Mouse (Mus musculus) MEL (cell line): ENCODE data around the gene Il31ra. TPM values are rescaled to one million over a fixed set of nuclear protein-coding genes. Genes with fewer than 3 reads are reported as not detected.

Experiments used
- DNase-seq: peaks from one replicate; pipeline ENCODE4 v3.0.0; 2011; ENCODE audit warnings: low read depth, low spot score
- H3K27ac ChIP-seq: 2 replicates; pipeline ENCODE4 v1.5.1; 2012; ENCODE audit warnings: low read depth, mild to moderate bottlenecking, control low read depth, low read length, moderate library complexity; ENCODE audit not compliant: control insufficient read depth
- H3K27me3 ChIP-seq, 2 experiments: fragments of 150-350 bp in 1 of 2; sonication (generic) in 1 of 2; 2 replicates each; pipeline ENCODE4 v1.6.1; 2012; ENCODE audit warnings: low read length in 2 of 2, mild to moderate bottlenecking in 2 of 2, improper control_type of control experiment in 1 of 2, moderate library complexity in 1 of 2; ENCODE audit not compliant: insufficient read depth in 2 of 2, control insufficient read depth in 1 of 2
- H3K36me3 ChIP-seq, 2 experiments: 2 replicates each; pipeline ENCODE4 v1.6.1; 2012 to 2014; ENCODE audit warnings: low read length in 2 of 2, improper control_type of control experiment in 1 of 2, inconsistent platforms in 1 of 2, mild to moderate bottlenecking in 1 of 2; ENCODE audit not compliant: insufficient read depth in 2 of 2, control insufficient read depth in 1 of 2
- H3K4me1 ChIP-seq, 2 experiments: fragments of 150-350 bp in 1 of 2; sonication (generic) in 1 of 2; 2 replicates each; pipeline ENCODE4 v1.6.1; 2012; ENCODE audit warnings: low read length in 2 of 2, improper control_type of control experiment in 1 of 2, mild to moderate bottlenecking in 1 of 2; ENCODE audit not compliant: insufficient read depth in 2 of 2, control insufficient read depth in 1 of 2
- H3K4me3 ChIP-seq, 2 experiments: fragments of 150-350 bp in 1 of 2; sonication (generic) in 1 of 2; 2 replicates each; pipeline ENCODE4 v1.5.1; 2012; ENCODE audit warnings: low read depth in 2 of 2, low read length in 2 of 2, mild to moderate bottlenecking in 2 of 2, moderate library complexity in 2 of 2, control low read depth in 1 of 2, improper control_type of control experiment in 1 of 2; ENCODE audit not compliant: control insufficient read depth in 1 of 2, insufficient read depth in 1 of 2
- H3K79me2 ChIP-seq: 2 replicates; pipeline ENCODE4 v1.6.1; 2012; ENCODE audit warnings: mild to moderate bottlenecking, low read length, moderate library complexity; ENCODE audit not compliant: control insufficient read depth, poor library complexity, insufficient read depth
- H3K9ac ChIP-seq: 2 replicates; pipeline ENCODE4 v1.6.1; 2012; ENCODE audit warnings: low read depth, mild to moderate bottlenecking, control low read depth, low read length, moderate library complexity; ENCODE audit not compliant: control insufficient read depth, poor library complexity, severe bottlenecking
- H3K9me3 ChIP-seq: fragments of 150-350 bp; sonication (generic); replicated peaks from 2 replicates; pipeline ENCODE4 v1.6.1; 2012; ENCODE audit warnings: mild to moderate bottlenecking, low read length, improper control_type of control experiment, moderate library complexity; ENCODE audit not compliant: insufficient read depth
- BHLHE40 ChIP-seq: IDR thresholded peaks from 2 replicates; pipeline ENCODE4 v1.6.1; 2012; ENCODE audit warnings: low read depth, mild to moderate bottlenecking, inconsistent platforms, low read length, improper control_type of control experiment, borderline replicate concordance
- CHD1 ChIP-seq: IDR thresholded peaks from 2 replicates; pipeline ENCODE4 v1.6.1; 2012; ENCODE audit warnings: low read depth, mild to moderate bottlenecking, inconsistent platforms, low read length, improper control_type of control experiment
- CHD2 ChIP-seq: IDR thresholded peaks from 2 replicates; pipeline ENCODE4 v1.6.1; 2011; ENCODE audit warnings: low read length, improper control_type of control experiment
- CTCF ChIP-seq, 3 experiments: IDR thresholded peaks in 2 of 3; conservative IDR thresholded peaks in 1 of 3; 2 replicates each; pipeline ENCODE4 v1.5.1; 2011 to 2012; ENCODE audit warnings: low read length in 3 of 3, low read depth in 2 of 3, mild to moderate bottlenecking in 2 of 3, improper control_type of control experiment in 1 of 3, inconsistent platforms in 1 of 3, mixed read lengths in 1 of 3, moderate library complexity in 1 of 3; ENCODE audit not compliant: control insufficient read depth in 1 of 3, insufficient read depth in 1 of 3, poor library complexity in 1 of 3, severe bottlenecking in 1 of 3
- E2F4 ChIP-seq: IDR thresholded peaks from 2 replicates; pipeline ENCODE4 v1.6.1; 2011; ENCODE audit warnings: low read depth, low read length, improper control_type of control experiment, borderline replicate concordance
- ELF1 ChIP-seq: IDR thresholded peaks from 2 replicates; pipeline ENCODE4 v1.6.1; 2014; ENCODE audit warnings: low read depth, mild to moderate bottlenecking, inconsistent platforms, low read length, improper control_type of control experiment, moderate library complexity
- ETS1 ChIP-seq: IDR thresholded peaks from 2 replicates; pipeline ENCODE4 v1.6.1; 2012; ENCODE audit warnings: low read depth, mild to moderate bottlenecking, inconsistent platforms, low read length, improper control_type of control experiment, moderate library complexity
- GABPA ChIP-seq: IDR thresholded peaks from 2 replicates; pipeline ENCODE4 v1.6.1; 2012; ENCODE audit warnings: low read depth, mild to moderate bottlenecking, inconsistent platforms, low read length, improper control_type of control experiment, moderate library complexity
- GATA1 ChIP-seq: IDR thresholded peaks from 2 replicates; pipeline ENCODE4 v1.6.1; 2011; ENCODE audit warnings: low read depth, low read length, improper control_type of control experiment
- JUND ChIP-seq: IDR thresholded peaks from 2 replicates; pipeline ENCODE4 v1.6.1; 2011; ENCODE audit warnings: low read depth, mild to moderate bottlenecking, improper control_type of control experiment, low read length
- KAT2A ChIP-seq: conservative IDR thresholded peaks from 2 replicates; pipeline ENCODE4 v1.6.1; 2012; ENCODE audit warnings: low read depth, low read length, improper control_type of control experiment, inconsistent platforms
- MAX ChIP-seq: IDR thresholded peaks from 2 replicates; pipeline ENCODE4 v1.6.1; 2011; ENCODE audit warnings: low read length, improper control_type of control experiment
- MEF2A ChIP-seq: IDR thresholded peaks from 2 replicates; pipeline ENCODE4 v1.6.1; 2014; ENCODE audit warnings: low read depth, mild to moderate bottlenecking, inconsistent platforms, low read length, improper control_type of control experiment; ENCODE audit not compliant: poor library complexity, insufficient replicate concordance, severe bottlenecking; ENCODE audit errors: extremely low read depth
- MXI1 ChIP-seq: IDR thresholded peaks from 2 replicates; pipeline ENCODE4 v1.6.1; 2011; ENCODE audit warnings: mild to moderate bottlenecking, low read depth, low read length, improper control_type of control experiment
- MYB ChIP-seq: IDR thresholded peaks from 2 replicates; pipeline ENCODE4 v1.6.1; 2011; ENCODE audit warnings: mild to moderate bottlenecking, low read depth, low read length, improper control_type of control experiment
- MYC ChIP-seq: IDR thresholded peaks from 2 replicates; pipeline ENCODE4 v1.6.1; 2011; ENCODE audit warnings: low read depth, mild to moderate bottlenecking, low read length, improper control_type of control experiment, moderate library complexity
- NRF1 ChIP-seq: IDR thresholded peaks from 2 replicates; pipeline ENCODE4 v1.6.1; 2014; ENCODE audit warnings: low read depth, mild to moderate bottlenecking, inconsistent platforms, low read length, improper control_type of control experiment, moderate library complexity; ENCODE audit not compliant: poor library complexity, insufficient read depth, severe bottlenecking
- POLR2AphosphoS2 ChIP-seq: IDR thresholded peaks from 2 replicates; pipeline ENCODE4 v1.6.1; 2011; ENCODE audit warnings: low read length, improper control_type of control experiment
- POLR2AphosphoS5 ChIP-seq: IDR thresholded peaks from 2 replicates; pipeline ENCODE4 v1.6.1; 2012; ENCODE audit warnings: low read depth, borderline replicate concordance, mild to moderate bottlenecking, inconsistent platforms, low read length, moderate library complexity, mixed read lengths
- RAD21 ChIP-seq: IDR thresholded peaks from 2 replicates; pipeline ENCODE4 v1.6.1; 2011; ENCODE audit warnings: mild to moderate bottlenecking, low read depth, low read length, improper control_type of control experiment
- SIN3A ChIP-seq: IDR thresholded peaks from 2 replicates; pipeline ENCODE4 v1.6.1; 2012; ENCODE audit warnings: low read length, improper control_type of control experiment, inconsistent platforms
- TCF12 ChIP-seq: IDR thresholded peaks from 2 replicates; pipeline ENCODE4 v1.6.1; 2014; ENCODE audit warnings: low read depth, mild to moderate bottlenecking, inconsistent platforms, low read length, improper control_type of control experiment, moderate library complexity
- USF2 ChIP-seq, 2 experiments: IDR thresholded peaks; 2 replicates each; pipeline ENCODE4 v1.6.1; 2011 to 2012; ENCODE audit warnings: improper control_type of control experiment in 2 of 2, low read length in 2 of 2, borderline replicate concordance in 1 of 2, inconsistent platforms in 1 of 2, low read depth in 1 of 2, mild to moderate bottlenecking in 1 of 2; ENCODE audit not compliant: insufficient read depth in 1 of 2
- ZC3H11A ChIP-seq: IDR thresholded peaks from 2 replicates; pipeline ENCODE4 v1.6.1; 2012; ENCODE audit warnings: low read depth, mild to moderate bottlenecking, inconsistent platforms, low read length, improper control_type of control experiment
- ZMIZ1 ChIP-seq: IDR thresholded peaks from 2 replicates; pipeline ENCODE4 v1.6.1; 2012; ENCODE audit warnings: low read depth, mild to moderate bottlenecking, inconsistent platforms, low read length, improper control_type of control experiment, moderate library complexity
- ZNF384 ChIP-seq: IDR thresholded peaks from 2 replicates; pipeline ENCODE4 v1.6.1; 2012; ENCODE audit warnings: low read depth, mild to moderate bottlenecking, inconsistent platforms, low read length, improper control_type of control experiment
- polyA plus RNA-seq, 2 experiments: library from polyadenylated mRNA; stranded (reverse) in 1 of 2; unstranded in 1 of 2; fragments of >175 nt in 1 of 2; fragments of >200 nt in 1 of 2; gene quantifications; 2 replicates each; pipeline versions ENCODE4 v1.2.1 to v1.2.4; 2012; ENCODE audit warnings: low replicate concordance in 2 of 2, low read depth in 1 of 2; ENCODE audit not compliant: insufficient read length in 2 of 2, insufficient read depth in 1 of 2, missing spikeins in 1 of 2
- total RNA-seq: library from RNA; depleted of rRNA; stranded (reverse); fragments of 300-350 nt; gene quantifications from 2 replicates; pipeline ENCODE4 v1.2.3, GENCODE M21; 2012

Gene Il31ra
- total and polyA plus RNA-seq, 3 experiments = 2.1 to 2.2 TPM; not detected in 1

- TF ChIP-seq ETS1 = no peak
- no peak for TF ChIP-seq CTCF (IDR thresholded peaks at IDR 0.05 in 2 of 3, conservative IDR thresholded peaks at IDR 0.05 in 1 of 3; ENCODE audit: control insufficient read depth in 1 of 3, insufficient read depth in 1 of 3, low read depth in 2 of 3, low read length in 3 of 3, poor library complexity in 1 of 3, severe bottlenecking in 1 of 3)
- no peak for TF ChIP-seq E2F4
- TF ChIP-seq GATA1 = no peak
- TF ChIP-seq CHD1 = no peak
- no peak for TF ChIP-seq SIN3A
- TF ChIP-seq MYB = no peak
- no peak for TF ChIP-seq POLR2AphosphoS5
- TF ChIP-seq NRF1 = no peak
- TF ChIP-seq MAX = no peak
- TF ChIP-seq USF2 (IDR thresholded peaks at IDR 0.05; ENCODE audit: borderline replicate concordance in 1 of 2, insufficient read depth in 1 of 2, low read depth in 1 of 2, low read length in 2 of 2) = no peak
- TF ChIP-seq ZNF384 = no peak
- TF ChIP-seq MYC = no peak
- no peak for TF ChIP-seq MEF2A
- H3K27me3 ChIP-seq = no peaks in the 10 kb centered on the region
- H3K27ac ChIP-seq = no peak overlapping the region
- H3K4me1 ChIP-seq = no peaks in the 10 kb centered on the region
- H3K9me3 ChIP-seq = no peaks in the 10 kb centered on the region
- H3K4me3 ChIP-seq = no peak overlapping the region
- no peak overlapping the region for H3K9ac ChIP-seq
- H3K36me3 ChIP-seq = no peaks in the 10 kb centered on the region
- no peak for DNase-seq
- no peaks in the 10 kb centered on the region for H3K79me2 ChIP-seq
Observed at GRCm38 (mm10) chr13:112523346-112523970, 70.7 kb downstream of the Il31ra start.

GRCm38 (mm10) chr13:112522896-112523295 is 71.3 kb downstream of the Il31ra start:
- H3K4me1 ChIP-seq = no peaks in the 10 kb centered on the region
- H3K9ac ChIP-seq = no peak overlapping the region
- no peak overlapping the region for H3K4me3 ChIP-seq
- no peak overlapping the region for H3K27ac ChIP-seq
- TF ChIP-seq MYB = no peak
- no peak for TF ChIP-seq SIN3A
- no peak for TF ChIP-seq POLR2AphosphoS5
- TF ChIP-seq GATA1 = no peak
- no peak for TF ChIP-seq ZMIZ1
- TF ChIP-seq MXI1 = no peak
- TF ChIP-seq CHD2 = no peak
- TF ChIP-seq JUND = no peak
- no peak for TF ChIP-seq ETS1
- no peak for TF ChIP-seq RAD21
- TF ChIP-seq POLR2AphosphoS2 = no peak
- no peak for TF ChIP-seq E2F4
- TF ChIP-seq GABPA = no peak
- TF ChIP-seq ZNF384 = no peak
- TF ChIP-seq MAX = no peak
- no peak for TF ChIP-seq KAT2A
- no peak for TF ChIP-seq ZC3H11A
- TF ChIP-seq TCF12 = no peak
- no peak for TF ChIP-seq ELF1
- TF ChIP-seq BHLHE40 = no peak
- H3K27me3 ChIP-seq = no peaks in the 10 kb centered on the region
- no peaks in the 10 kb centered on the region for H3K36me3 ChIP-seq
- H3K9me3 ChIP-seq = no peaks in the 10 kb centered on the region
- H3K79me2 ChIP-seq = no peaks in the 10 kb centered on the region
- DNase-seq = no peak
